Mouse (Mus musculus): ENCODE data around the gene Ddx4. TPM values are rescaled to one million over a fixed set of nuclear protein-coding genes. Genes with fewer than 3 reads are reported as not detected.

Gene Ddx4
- polyA plus RNA-seq, 1 experiment: not detected

- no peaks in the 10 kb centered on the region for H3K79me2 ChIP-seq (ENCODE audit: control insufficient read depth, insufficient read depth)
- TF ChIP-seq SRF (IDR thresholded peaks at IDR 0.05; ENCODE audit: control insufficient read depth, insufficient read length, low read depth): no peak
- no peak for TF ChIP-seq MYOG (IDR thresholded peaks at IDR 0.05; ENCODE audit: control insufficient read depth in 1 of 3, insufficient read depth in 1 of 3, insufficient read length in 2 of 3, low read depth in 2 of 3)
- TF ChIP-seq MAX (IDR thresholded peaks at IDR 0.05; ENCODE audit: low read depth): no peak
- TF ChIP-seq POLR2AphosphoS2 (IDR thresholded peaks at IDR 0.05; ENCODE audit: insufficient read length, low read depth): no peak
- TF ChIP-seq CEBPB (IDR thresholded peaks at IDR 0.05; ENCODE audit: insufficient read depth, poor library complexity, severe bottlenecking): no peak
- TF ChIP-seq TCF12 (IDR thresholded peaks at IDR 0.05; ENCODE audit: insufficient read depth, poor library complexity, severe bottlenecking): no peak
- no peak for TF ChIP-seq TCF3 (IDR thresholded peaks at IDR 0.05; ENCODE audit: insufficient read length, low read depth)
- TF ChIP-seq MYOD1 (IDR thresholded peaks at IDR 0.05; ENCODE audit: control insufficient read depth in 1 of 3, insufficient read length in 2 of 3, low read depth in 2 of 3): no peak
- TF ChIP-seq REST (IDR thresholded peaks at IDR 0.05; ENCODE audit: insufficient read depth, insufficient read length): no peak
- TF ChIP-seq POLR2A (IDR thresholded peaks at IDR 0.05; ENCODE audit: insufficient read length, low read depth): no peak
- no peak for TF ChIP-seq E2F4 (IDR thresholded peaks at IDR 0.05; ENCODE audit: insufficient read depth)
- no peak for TF ChIP-seq USF1 (IDR thresholded peaks at IDR 0.05; ENCODE audit: low read depth)
- H3K36me3 ChIP-seq (ENCODE audit: control insufficient read depth, insufficient read depth): no peaks in the 10 kb centered on the region
- no peak overlapping the region for H3K4me3 ChIP-seq
- no peak overlapping the region for H3K4me2 ChIP-seq (ENCODE audit: low read depth)
- H3ac ChIP-seq (ENCODE audit: control insufficient read depth, insufficient read length): no peak overlapping the region
- H3K27me3 ChIP-seq (ENCODE audit: control insufficient read depth, insufficient read depth, insufficient read length): peaks cover 33% of the 10 kb centered on the region
These were observed 7.3 kb downstream of the Ddx4 start for GRCm38 (mm10) chr13:112644996-112645395.

GRCm38 (mm10) chr13:112642897-112643296 lies 9.4 kb downstream of the Ddx4 start:
- H3K4me2 ChIP-seq (ENCODE audit: low read depth): no peak overlapping the region
- H3ac ChIP-seq (ENCODE audit: control insufficient read depth, insufficient read length): no peak overlapping the region
- H3K36me3 ChIP-seq (ENCODE audit: control insufficient read depth, insufficient read depth): no peaks in the 10 kb centered on the region
- H3K27me3 ChIP-seq (ENCODE audit: control insufficient read depth, insufficient read depth, insufficient read length): peaks cover 32% of the 10 kb centered on the region
- no peaks in the 10 kb centered on the region for H3K79me2 ChIP-seq (ENCODE audit: control insufficient read depth, insufficient read depth)
- TF ChIP-seq REST (IDR thresholded peaks at IDR 0.05; ENCODE audit: insufficient read depth, insufficient read length) (no peak), CEBPB (IDR thresholded peaks at IDR 0.05; ENCODE audit: insufficient read depth, poor library complexity, severe bottlenecking) (no peak), E2F4 (IDR thresholded peaks at IDR 0.05; ENCODE audit: insufficient read depth) (no peak), TCF12 (IDR thresholded peaks at IDR 0.05; ENCODE audit: insufficient read depth, poor library complexity, severe bottlenecking) (no peak), MYOD1 (IDR thresholded peaks at IDR 0.05; ENCODE audit: control insufficient read depth in 1 of 3, insufficient read length in 2 of 3, low read depth in 2 of 3) (no peak)
- H3K4me3 ChIP-seq: no peak overlapping the region

- Histone ChIP-seq H3K79me2 (ENCODE audit: control insufficient read depth, insufficient read depth) (no peaks in the 10 kb centered on the region), H3ac (ENCODE audit: control insufficient read depth, insufficient read length) (no peak overlapping the region), H3K4me2 (ENCODE audit: low read depth) (no peak overlapping the region), H3K36me3 (ENCODE audit: control insufficient read depth, insufficient read depth) (no peaks in the 10 kb centered on the region), H3K27me3 (ENCODE audit: control insufficient read depth, insufficient read depth, insufficient read length) (peaks cover 31% of the 10 kb centered on the region), H3K4me3 (no peak overlapping the region)
- TF ChIP-seq E2F4 (IDR thresholded peaks at IDR 0.05; ENCODE audit: insufficient read depth): no peak
- TF ChIP-seq MYOG (IDR thresholded peaks at IDR 0.05; ENCODE audit: control insufficient read depth in 1 of 3, insufficient read depth in 1 of 3, insufficient read length in 2 of 3, low read depth in 2 of 3): no peak
- TF ChIP-seq POLR2AphosphoS2 (IDR thresholded peaks at IDR 0.05; ENCODE audit: insufficient read length, low read depth): no peak
- TF ChIP-seq SRF (IDR thresholded peaks at IDR 0.05; ENCODE audit: control insufficient read depth, insufficient read length, low read depth): no peak
- no peak for TF ChIP-seq USF1 (IDR thresholded peaks at IDR 0.05; ENCODE audit: low read depth)
- TF ChIP-seq TCF3 (IDR thresholded peaks at IDR 0.05; ENCODE audit: insufficient read length, low read depth): no peak
- TF ChIP-seq MYOD1 (IDR thresholded peaks at IDR 0.05; ENCODE audit: control insufficient read depth in 1 of 3, insufficient read length in 2 of 3, low read depth in 2 of 3): no peak
- no peak for TF ChIP-seq REST (IDR thresholded peaks at IDR 0.05; ENCODE audit: insufficient read depth, insufficient read length)
- TF ChIP-seq TCF12 (IDR thresholded peaks at IDR 0.05; ENCODE audit: insufficient read depth, poor library complexity, severe bottlenecking): no peak
- TF ChIP-seq CEBPB (IDR thresholded peaks at IDR 0.05; ENCODE audit: insufficient read depth, poor library complexity, severe bottlenecking): no peak
- TF ChIP-seq MAX (IDR thresholded peaks at IDR 0.05; ENCODE audit: low read depth): no peak
- TF ChIP-seq POLR2A (IDR thresholded peaks at IDR 0.05; ENCODE audit: insufficient read length, low read depth): no peak
These were observed 13.2 kb downstream of the Ddx4 start for GRCm38 (mm10) chr13:112639111-112639510.

- Histone ChIP-seq H3ac (ENCODE audit: control insufficient read depth, insufficient read length) (no peak overlapping the region), H3K27me3 (ENCODE audit: control insufficient read depth, insufficient read depth, insufficient read length) (peaks cover 38% of the 10 kb centered on the region)
These were observed 15.8 kb downstream of the Ddx4 start for GRCm38 (mm10) chr13:112636498-112636897.

GRCm38 (mm10) chr13:112635174-112635837 lies 17.0 kb downstream of the Ddx4 start:
- Histone ChIP-seq H3K4me3 (no peak overlapping the region), H3K4me2 (ENCODE audit: low read depth) (no peak overlapping the region), H3K79me2 (ENCODE audit: control insufficient read depth, insufficient read depth) (no peaks in the 10 kb centered on the region), H3K27me3 (ENCODE audit: control insufficient read depth, insufficient read depth, insufficient read length) (peaks cover 42% of the 10 kb centered on the region), H3ac (ENCODE audit: control insufficient read depth, insufficient read length) (no peak overlapping the region), H3K36me3 (ENCODE audit: control insufficient read depth, insufficient read depth) (no peaks in the 10 kb centered on the region)
- no peak for TF ChIP-seq POLR2AphosphoS2 (IDR thresholded peaks at IDR 0.05; ENCODE audit: insufficient read length, low read depth)
- no peak for TF ChIP-seq E2F4 (IDR thresholded peaks at IDR 0.05; ENCODE audit: insufficient read depth)
- TF ChIP-seq TCF3 (IDR thresholded peaks at IDR 0.05; ENCODE audit: insufficient read length, low read depth): no peak
- no peak for TF ChIP-seq MYOD1 (IDR thresholded peaks at IDR 0.05; ENCODE audit: control insufficient read depth in 1 of 3, insufficient read length in 2 of 3, low read depth in 2 of 3)
- no peak for TF ChIP-seq MYOG (IDR thresholded peaks at IDR 0.05; ENCODE audit: control insufficient read depth in 1 of 3, insufficient read depth in 1 of 3, insufficient read length in 2 of 3, low read depth in 2 of 3)
- no peak for TF ChIP-seq USF1 (IDR thresholded peaks at IDR 0.05; ENCODE audit: low read depth)
- TF ChIP-seq MAX (IDR thresholded peaks at IDR 0.05; ENCODE audit: low read depth): no peak
- TF ChIP-seq CEBPB (IDR thresholded peaks at IDR 0.05; ENCODE audit: insufficient read depth, poor library complexity, severe bottlenecking): no peak
- no peak for TF ChIP-seq POLR2A (IDR thresholded peaks at IDR 0.05; ENCODE audit: insufficient read length, low read depth)
- TF ChIP-seq SRF (IDR thresholded peaks at IDR 0.05; ENCODE audit: control insufficient read depth, insufficient read length, low read depth): no peak
- TF ChIP-seq REST (IDR thresholded peaks at IDR 0.05; ENCODE audit: insufficient read depth, insufficient read length): no peak
- TF ChIP-seq TCF12 (IDR thresholded peaks at IDR 0.05; ENCODE audit: insufficient read depth, poor library complexity, severe bottlenecking): no peak

More at GRCm38 (mm10) chr13:112636498-112636897, 15.8 kb downstream of the Ddx4 start:
- TF ChIP-seq TCF3 (IDR thresholded peaks at IDR 0.05; ENCODE audit: insufficient read length, low read depth): no peak
- Histone ChIP-seq H3K4me3 (no peak overlapping the region), H3K4me2 (ENCODE audit: low read depth) (no peak overlapping the region), H3K79me2 (ENCODE audit: control insufficient read depth, insufficient read depth) (no peaks in the 10 kb centered on the region), H3K36me3 (ENCODE audit: control insufficient read depth, insufficient read depth) (no peaks in the 10 kb centered on the region)

All from myocyte (in vitro differentiated cells).